Mouse (Mus musculus): ENCODE results near the gene Me1. TPM values are rescaled to one million over a fixed set of nuclear protein-coding genes. Genes with fewer than 3 reads are reported as not detected.
A peak's percentile ranks its signal among the peaks of the same experiment; 100 is the strongest.

Gene Me1
- polyA plus RNA-seq, 1 experiment, result 5.0 TPM

- no peaks in the 10 kb centered on the region for H3K4me1 ChIP-seq (ENCODE audit: control insufficient read depth, insufficient read depth, insufficient read length, low read length)
- no peak for TF ChIP-seq POLR2A (IDR thresholded peaks at IDR 0.05; ENCODE audit: low read depth, low read length)
- no peak for TF ChIP-seq CTCF (IDR thresholded peaks at IDR 0.05; ENCODE audit: extremely low read depth, insufficient read length, insufficient replicate concordance, low read depth, low read length)
- 71% methylated on average over 19 of the region's 19 CpGs for WGBS
- no peak overlapping the region for H3K27ac ChIP-seq (ENCODE audit: insufficient read depth, low read depth, low read length)
- no peaks in the 10 kb centered on the region for H3K27me3 ChIP-seq (ENCODE audit: control insufficient read depth, insufficient read depth, low read length)
- no peak overlapping the region for H3K4me3 ChIP-seq (ENCODE audit: low read depth, low read length)
- H3K36me3 ChIP-seq (ENCODE audit: control insufficient read depth, insufficient read depth, low read length), result no peaks in the 10 kb centered on the region
Observed at GRCm38 (mm10) chr9:86592676-86593668, 102.8 kb downstream of the Me1 start.

- WGBS, result 88% methylated on average over 11 of the region's 11 CpGs
- H3K4me3 ChIP-seq (ENCODE audit: low read depth, low read length), result no peak overlapping the region
- no peaks in the 10 kb centered on the region for H3K36me3 ChIP-seq (ENCODE audit: control insufficient read depth, insufficient read depth, low read length)
- TF ChIP-seq POLR2A (IDR thresholded peaks at IDR 0.05; ENCODE audit: low read depth, low read length) (no peak), CTCF (IDR thresholded peaks at IDR 0.05; ENCODE audit: extremely low read depth, insufficient read length, insufficient replicate concordance, low read depth, low read length) (no peak)
- H3K27ac ChIP-seq (ENCODE audit: insufficient read depth, low read depth, low read length), result no peak overlapping the region
- no peaks in the 10 kb centered on the region for H3K27me3 ChIP-seq (ENCODE audit: control insufficient read depth, insufficient read depth, low read length)
- H3K4me1 ChIP-seq (ENCODE audit: control insufficient read depth, insufficient read depth, insufficient read length, low read length), result no peaks in the 10 kb centered on the region
Observed at GRCm38 (mm10) chr9:86587019-86587795, 108.5 kb downstream of the Me1 start.

DNA sequence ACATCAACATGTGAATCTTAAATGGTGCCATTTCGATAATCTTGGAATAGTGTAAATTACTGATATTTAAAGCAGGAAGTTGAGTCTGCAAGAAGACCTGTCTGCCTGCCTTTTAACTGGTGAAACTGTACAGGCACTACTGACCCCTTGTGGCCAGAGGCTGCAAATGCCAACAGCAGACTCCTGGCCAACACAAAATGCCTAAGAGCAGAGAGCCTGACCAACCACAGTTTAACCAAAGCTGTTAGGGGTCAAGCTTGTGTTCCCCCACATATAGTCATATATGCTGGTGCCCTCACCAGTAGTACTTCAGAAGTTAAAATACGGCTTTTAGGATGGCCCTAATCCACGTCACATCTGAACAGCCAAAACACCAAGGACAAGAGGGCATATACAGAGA lies 112.0 kb downstream of the Me1 start:
- Histone ChIP-seq H3K4me1 (ENCODE audit: control insufficient read depth, insufficient read depth, insufficient read length, low read length) (no peaks in the 10 kb centered on the region), H3K4me3 (ENCODE audit: low read depth, low read length) (no peak overlapping the region), H3K27ac (ENCODE audit: insufficient read depth, low read depth, low read length) (no peak overlapping the region), H3K27me3 (ENCODE audit: control insufficient read depth, insufficient read depth, low read length) (no peaks in the 10 kb centered on the region), H3K36me3 (ENCODE audit: control insufficient read depth, insufficient read depth, low read length) (no peaks in the 10 kb centered on the region)
- 49% methylated on average over 3 of the region's 3 CpGs for WGBS
- TF ChIP-seq POLR2A (IDR thresholded peaks at IDR 0.05; ENCODE audit: low read depth, low read length) (no peak), CTCF (IDR thresholded peaks at IDR 0.05; ENCODE audit: extremely low read depth, insufficient read length, insufficient replicate concordance, low read depth, low read length) (peak; percentile 86; the same call in 1 of the 2 replicates)

DNA sequence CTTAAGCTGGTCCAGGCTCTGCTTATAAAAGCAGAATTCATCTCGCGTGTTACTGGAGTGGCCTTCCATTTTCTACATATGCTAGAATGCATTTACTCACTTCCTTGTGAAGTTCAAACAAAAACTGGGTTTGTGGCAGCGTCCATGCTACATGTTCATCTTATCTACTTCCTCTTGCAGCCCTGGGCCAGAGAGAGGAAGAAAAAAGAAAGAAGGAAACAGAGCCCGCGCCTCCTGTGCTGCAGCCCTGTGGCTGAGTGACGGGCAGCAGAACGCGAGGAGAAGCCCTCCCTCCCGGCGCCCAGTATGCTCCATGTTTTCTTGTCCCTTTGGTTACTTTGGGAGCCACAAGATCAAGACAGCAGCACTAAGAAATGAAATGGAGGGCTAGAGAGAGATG lies 116.1 kb downstream of the Me1 start:
- no peak overlapping the region for H3K27ac ChIP-seq (ENCODE audit: insufficient read depth, low read depth, low read length)
- 54% methylated on average over 10 of the region's 10 CpGs for WGBS
- no peaks in the 10 kb centered on the region for H3K4me1 ChIP-seq (ENCODE audit: control insufficient read depth, insufficient read depth, insufficient read length, low read length)
- H3K4me3 ChIP-seq (ENCODE audit: low read depth, low read length), result no peak overlapping the region
- no peaks in the 10 kb centered on the region for H3K36me3 ChIP-seq (ENCODE audit: control insufficient read depth, insufficient read depth, low read length)
- H3K27me3 ChIP-seq (ENCODE audit: control insufficient read depth, insufficient read depth, low read length), result no peaks in the 10 kb centered on the region
- no peak for TF ChIP-seq CTCF (IDR thresholded peaks at IDR 0.05; ENCODE audit: extremely low read depth, insufficient read length, insufficient replicate concordance, low read depth, low read length)
- no peak for TF ChIP-seq POLR2A (IDR thresholded peaks at IDR 0.05; ENCODE audit: low read depth, low read length)

GRCm38 (mm10) chr9:86575178-86575577 lies 120.6 kb downstream of the Me1 start:
- TF ChIP-seq POLR2A (IDR thresholded peaks at IDR 0.05; ENCODE audit: low read depth, low read length) (no peak), CTCF (IDR thresholded peaks at IDR 0.05; ENCODE audit: extremely low read depth, insufficient read length, insufficient replicate concordance, low read depth, low read length) (no peak)
- H3K36me3 ChIP-seq (ENCODE audit: control insufficient read depth, insufficient read depth, low read length), result no peaks in the 10 kb centered on the region
- H3K4me1 ChIP-seq (ENCODE audit: control insufficient read depth, insufficient read depth, insufficient read length, low read length), result peaks cover 6% of the 10 kb centered on the region
- WGBS, result 96% methylated on average over 6 of the region's 6 CpGs
- H3K27me3 ChIP-seq (ENCODE audit: control insufficient read depth, insufficient read depth, low read length), result no peaks in the 10 kb centered on the region
- H3K4me3 ChIP-seq (ENCODE audit: low read depth, low read length), result no peak overlapping the region
- no peak overlapping the region for H3K27ac ChIP-seq (ENCODE audit: insufficient read depth, low read depth, low read length)

DNA sequence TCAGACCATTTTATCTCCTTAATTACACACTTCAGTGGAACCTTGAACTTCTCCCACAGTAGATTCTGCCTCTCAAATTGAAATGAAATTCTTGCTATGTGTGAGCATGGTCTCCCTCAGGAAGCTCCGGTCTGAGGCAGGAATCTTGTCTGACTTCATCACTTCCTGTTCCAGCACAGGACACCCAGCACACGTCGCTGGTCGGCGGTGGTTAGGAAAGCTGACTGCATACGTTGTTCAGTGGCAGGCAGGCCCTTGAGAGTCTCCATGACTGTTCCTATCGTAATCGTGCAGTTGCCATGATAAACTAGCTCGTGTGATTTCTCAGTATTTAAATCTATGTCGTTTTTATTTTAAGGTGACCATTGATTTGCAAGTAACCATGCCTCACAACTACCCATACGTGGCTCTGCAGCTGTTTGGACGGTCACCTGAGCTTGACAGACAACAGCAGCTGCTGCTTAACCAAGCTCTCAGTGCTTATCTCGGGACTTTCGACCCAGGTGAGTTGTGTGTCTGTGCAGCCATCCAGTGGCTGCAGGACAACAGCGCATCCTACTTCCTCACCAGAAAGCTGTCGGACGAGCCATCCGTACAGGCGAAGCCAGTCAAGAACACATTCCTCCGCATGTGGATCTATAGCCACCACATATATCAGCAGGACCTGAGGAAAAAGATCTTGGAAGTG lies 122.0 kb downstream of the Me1 start:
- no peak for TF ChIP-seq POLR2A (IDR thresholded peaks at IDR 0.05; ENCODE audit: low read depth, low read length)
- TF ChIP-seq CTCF (IDR thresholded peaks at IDR 0.05; ENCODE audit: extremely low read depth, insufficient read length, insufficient replicate concordance, low read depth, low read length), result peak; percentile 35; the same call in 1 of the 2 replicates
- 49% methylated on average over 20 of the region's 20 CpGs for WGBS

More for the DNA sequence above, 122.0 kb downstream of the Me1 start:
- peaks cover 13% of the 10 kb centered on the region for H3K4me1 ChIP-seq (ENCODE audit: control insufficient read depth, insufficient read depth, insufficient read length, low read length)
- no peak overlapping the region for H3K27ac ChIP-seq (ENCODE audit: insufficient read depth, low read depth, low read length)
- peaks cover 2% of the 10 kb centered on the region for H3K36me3 ChIP-seq (ENCODE audit: control insufficient read depth, insufficient read depth, low read length)
- H3K4me3 ChIP-seq (ENCODE audit: low read depth, low read length), result no peak overlapping the region
- H3K27me3 ChIP-seq (ENCODE audit: control insufficient read depth, insufficient read depth, low read length), result no peaks in the 10 kb centered on the region

All from small intestine, adult 2 months (tissue).